In genomic region chr12:81683395-81683794, GRCm38 (mm10) we compare ENCODE assay signal across 16 mouse cellular contexts. TPM values are rescaled to one million over a fixed set of nuclear protein-coding genes. Genes with fewer than 3 reads are reported as not detected.
"Had no signal": no experiment of that assay in that cellular context is flagged by ENCODE, and none has a peak within 500 bp of the region (broad histone marks: within the 10 kb centered on the region; RNA-seq: fewer than 3 reads in every experiment).

No protein-coding gene starts in this region.

- H3K27me3 ChIP-seq: kidney, embryonic 15.5 days; limb, embryonic 13.5 days; neural tube, embryonic 15.5 days had no signal

- H3K4me1 ChIP-seq: kidney, embryonic 15.5 days had no signal

- H3K27ac ChIP-seq: kidney, embryonic 15.5 days; limb, embryonic 13.5 days; liver, embryonic 14.5 days; midbrain, embryonic 12.5 days; neural tube, embryonic 15.5 days had no signal

- H3K9me3 ChIP-seq: kidney, embryonic 15.5 days; limb, embryonic 13.5 days; megakaryocyte, embryonic 14.5 days; midbrain, embryonic 12.5 days; neural tube, embryonic 15.5 days had no signal

- H3K9ac ChIP-seq: kidney, embryonic 15.5 days; limb, embryonic 13.5 days; liver, embryonic 14.5 days; midbrain, embryonic 12.5 days; neural tube, embryonic 15.5 days had no signal

- H3K4me2 ChIP-seq: kidney, embryonic 15.5 days; limb, embryonic 13.5 days; midbrain, embryonic 12.5 days; neural tube, embryonic 15.5 days had no signal

- DNase-seq: kidney, adult 2 months; kidney, postnatal 14 days; left cerebral cortex, postnatal 4 days; lung, adult 18-20 months; lung, postnatal 4 days; right cerebral cortex, adult 18-20 months; right cerebral cortex, postnatal 25 days; thymus, postnatal 4 days had no signal

- H3K4me3 ChIP-seq: kidney, embryonic 15.5 days; limb, embryonic 13.5 days; megakaryocyte, embryonic 14.5 days; midbrain, embryonic 12.5 days; myocyte; neural tube, embryonic 15.5 days had no signal

- H3K36me3 ChIP-seq: kidney, embryonic 15.5 days; limb, embryonic 13.5 days; midbrain, embryonic 12.5 days; neural tube, embryonic 15.5 days had no signal

RNA-seq across cellular contexts. Expression of gene Ttc9, which starts 52.3 kb away (rescaled TPM):
- total RNA-seq: liver, adult 2 months had no signal
- polyA plus RNA-seq: liver, adult 2 months had no signal
